Mouse (Mus musculus) retina, adult 2 months (tissue): Measurements from ENCODE around the gene Osm.

Experiments
- DNase-seq: peaks from one replicate; pipeline ENCODE4 v3.0.0-alpha.2; 2012; ENCODE audit warnings: low read depth, low spot score

Gene Osm

GRCm38 (mm10) chr11:4268500-4268899 is 32.3 kb downstream of the Osm start:
- DNase-seq: no peak

- DNase-seq: no peak
Observed at GRCm38 (mm10) chr11:4270744-4271459, 34.7 kb downstream of the Osm start.

- no peak for DNase-seq
Observed at GRCm38 (mm10) chr11:4271544-4271943, 35.3 kb downstream of the Osm start.

- no peak for DNase-seq
Observed at GRCm38 (mm10) chr11:4276411-4276861, 40.2 kb downstream of the Osm start.

- DNase-seq: no peak
Observed at GRCm38 (mm10) chr11:4279909-4280308, 43.7 kb downstream of the Osm start.

GRCm38 (mm10) chr11:4281852-4282251 is 45.6 kb downstream of the Osm start:
- DNase-seq: no peak

- DNase-seq: no peak
Observed at GRCm38 (mm10) chr11:4283627-4284026, 47.4 kb downstream of the Osm start.

- no peak for DNase-seq
Observed at GRCm38 (mm10) chr11:4289280-4289679, 53.1 kb downstream of the Osm start.
